Mouse (Mus musculus) embryonic fibroblast, embryonic 13.5 days (primary cell): Measurements from ENCODE around the gene Pard3.

Experiments used
- CTCF ChIP-seq: IDR thresholded peaks from 2 replicates; pipeline ENCODE4 v1.5.1; 2011; ENCODE audit warnings: mild to moderate bottlenecking, control low read depth, low read length, moderate library complexity, borderline replicate concordance; ENCODE audit not compliant: insufficient read depth
- POLR2A ChIP-seq: IDR thresholded peaks from 2 replicates; pipeline ENCODE4 v1.6.1; 2011; ENCODE audit warnings: low read depth, mild to moderate bottlenecking, control low read depth, low read length, moderate library complexity

DNA sequence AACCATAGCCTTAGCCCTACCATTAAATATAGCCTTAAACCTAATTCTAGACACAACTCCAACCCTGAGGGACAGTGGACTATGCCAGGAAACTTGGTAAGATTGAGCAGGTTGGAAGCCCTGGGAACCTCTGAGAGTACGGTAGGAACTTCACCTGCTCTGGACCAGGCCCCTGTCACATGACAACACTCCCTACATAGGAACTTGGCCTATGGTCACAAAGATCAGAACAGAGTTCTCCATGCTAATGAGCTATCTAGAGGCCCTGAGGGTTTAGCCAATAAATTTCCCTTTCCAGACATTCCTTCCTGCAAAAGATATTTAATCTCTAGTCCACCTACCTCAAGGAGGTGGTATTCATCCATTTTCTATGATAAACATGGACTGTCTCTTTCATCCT, 41.9 kb upstream of the Pard3 start:
- TF ChIP-seq POLR2A: no peak
- no peak for TF ChIP-seq CTCF
